Mouse (Mus musculus) olfactory bulb, adult 2 months (tissue): Measurements from ENCODE around the gene Slc25a22. TPM values are rescaled to one million over a fixed set of nuclear protein-coding genes. Genes with fewer than 3 reads are reported as not detected.
"Not testable (repeated sequence)": the region's sequence is repeated elsewhere in the genome, so short reads cannot be mapped to it uniquely, and the experiment has no call there.

Source experiments
- H3K27ac ChIP-seq: fragments of 200-500 bp; 2 replicates; pipeline ENCODE4 v1.5.1; 2012; ENCODE audit warnings: low read depth, low read length; ENCODE audit not compliant: insufficient read depth
- H3K4me1 ChIP-seq: fragments of 200-500 bp; 2 replicates; pipeline ENCODE4 v1.6.1; 2012; ENCODE audit warnings: low read length; ENCODE audit not compliant: control insufficient read depth, insufficient read depth
- H3K4me3 ChIP-seq: fragments of 200-500 bp; 2 replicates; pipeline ENCODE4 v1.5.1; 2012; ENCODE audit warnings: mild to moderate bottlenecking, low read depth, low read length, moderate library complexity; ENCODE audit not compliant: insufficient read depth
- CTCF ChIP-seq: fragments of 200-500 bp; IDR thresholded peaks from 2 replicates; pipeline ENCODE4 v1.5.1; 2012; ENCODE audit warnings: low read depth, mild to moderate bottlenecking, low read length, moderate library complexity; ENCODE audit not compliant: insufficient read depth
- POLR2A ChIP-seq: fragments of 200-500 bp; IDR thresholded peaks from 2 replicates; pipeline ENCODE4 v1.6.1; 2012; ENCODE audit warnings: mild to moderate bottlenecking, low read depth, low read length, moderate library complexity; ENCODE audit not compliant: insufficient read depth
- WGBS: fragments of 180-500 bp; shearing (Covaris S2); methylation state at CpG from one replicate; pipeline ENCODE4 v1.1.7; 2018; 5-methylcytosine and 5-hydroxymethylcytosine counted together
- polyA plus RNA-seq: library from polyadenylated mRNA; stranded (reverse); fragments of >200 nt; gene quantifications from 2 replicates; pipeline ENCODE4 v1.2.4, GENCODE M21; 2012; ENCODE audit warnings: low replicate concordance; ENCODE audit not compliant: missing spikeins, insufficient read depth, insufficient read length

Gene Slc25a22
- polyA plus RNA-seq, 1 experiment, result not detected

DNA sequence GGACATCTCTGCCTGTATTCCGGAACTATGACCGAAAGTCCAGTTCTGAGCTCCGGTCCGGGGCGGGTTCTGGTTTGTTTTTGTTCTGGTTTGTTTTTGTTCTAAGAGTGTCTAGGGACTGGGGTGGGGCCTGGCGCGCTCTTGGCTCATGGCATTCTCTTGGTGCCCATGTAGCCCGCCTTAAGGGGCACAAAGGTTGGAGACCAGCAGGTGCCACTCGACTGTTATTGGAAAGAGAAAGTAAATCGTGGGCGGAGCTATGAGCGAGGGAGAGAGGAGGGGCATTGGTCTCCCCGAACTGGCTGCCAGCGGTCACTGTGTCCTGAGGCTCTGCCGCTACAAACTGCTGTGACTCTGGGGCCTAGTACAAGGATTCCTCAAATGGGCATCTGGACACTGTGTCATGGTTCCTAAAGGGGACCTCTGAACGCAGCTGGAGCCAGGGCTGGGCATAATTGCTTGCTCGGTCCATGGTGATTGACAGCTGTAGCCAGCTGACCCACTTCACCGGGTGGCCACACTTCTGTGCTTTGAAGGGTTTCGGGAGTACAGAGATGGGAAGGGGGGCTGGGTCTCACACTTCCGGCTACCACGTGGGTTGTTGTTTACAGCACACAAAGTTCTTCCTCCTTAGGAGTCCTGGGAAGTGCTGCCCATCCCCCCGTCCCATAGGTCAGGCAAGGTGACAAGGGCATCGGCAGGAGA is 18.1 kb upstream of the Slc25a22 start:
- Histone ChIP-seq H3K27ac (peak overlapping the region; percentile 24; the same call in 1 of the 2 replicates), H3K4me1 (peaks cover 19% of the 10 kb centered on the region), H3K4me3 (peak overlapping the region; percentile 78)
- TF ChIP-seq CTCF (no peak), POLR2A (no peak)
- 2% methylated on average over 23 of the region's 23 CpGs for WGBS

DNA sequence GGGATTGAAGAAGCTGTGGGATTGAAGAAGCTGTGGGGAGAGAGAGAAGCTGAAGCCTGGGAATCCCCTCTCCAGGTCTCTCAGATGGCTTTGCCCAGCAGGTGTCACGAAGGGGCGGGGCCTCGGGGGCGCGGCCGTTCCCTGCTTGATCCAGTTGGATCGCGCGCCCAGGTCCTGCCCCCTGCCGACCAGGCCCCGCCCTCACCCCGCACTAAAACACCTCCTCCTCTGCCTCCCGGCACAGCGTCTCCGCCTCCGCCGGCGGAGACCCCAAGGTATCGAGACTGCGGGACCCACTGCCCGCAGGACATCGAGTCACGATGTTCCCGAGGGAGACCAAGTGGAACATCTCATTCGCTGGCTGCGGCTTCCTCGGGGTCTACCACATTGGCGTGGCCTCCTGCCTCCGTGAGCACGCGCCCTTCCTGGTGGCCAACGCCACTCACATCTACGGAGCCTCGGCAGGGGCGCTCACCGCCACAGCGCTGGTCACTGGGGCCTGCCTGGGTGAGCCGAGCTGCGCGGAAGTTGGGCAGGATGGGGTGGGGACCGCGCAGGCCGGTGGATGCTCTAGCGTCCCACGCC is 17.4 kb upstream of the Slc25a22 start, which contains the start of gene Pnpla2:
Pnpla2 (plus strand) TSS at position 232 of the 585 bp plus-strand sequence.
- H3K4me3 ChIP-seq, result peak within 1 kb of the TSS; percentile 78
- H3K4me1 ChIP-seq, result peaks cover 19% of the 10 kb centered on the region
- peak within 1 kb of the TSS; percentile 24; the same call in 1 of the 2 replicates for H3K27ac ChIP-seq
- TF ChIP-seq POLR2A, result peak; percentile 73
- TF ChIP-seq CTCF, result no peak
- 1% methylated on average over 45 of the region's 45 CpGs for WGBS

DNA sequence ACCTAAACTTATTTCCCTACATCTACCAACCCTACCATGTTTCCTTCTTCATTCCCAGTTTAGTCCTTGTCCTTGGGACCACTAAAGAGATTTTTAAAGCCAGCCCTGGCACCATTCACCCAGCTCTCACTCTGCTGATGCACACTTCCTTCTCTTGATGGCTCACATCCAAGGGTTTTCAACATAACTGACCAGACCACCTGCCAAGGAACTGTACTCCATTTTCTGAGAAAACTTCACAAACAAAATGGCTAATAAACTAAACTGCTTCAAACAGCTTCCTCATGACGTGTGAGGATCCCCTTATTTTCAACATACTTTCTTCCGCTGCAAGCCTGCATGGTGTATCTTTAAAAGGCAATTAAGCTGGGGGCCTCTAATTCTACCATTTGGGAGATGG is 15.9 kb upstream of the Slc25a22 start:
- H3K27ac ChIP-seq, result no peak overlapping the region
- TF ChIP-seq POLR2A (no peak), CTCF (no peak)
- H3K4me3 ChIP-seq, result no peak overlapping the region
- H3K4me1 ChIP-seq, result peaks cover 21% of the 10 kb centered on the region
- 72% methylated on average over 2 of the region's 2 CpGs for whole genome bisulfite sequencing

DNA sequence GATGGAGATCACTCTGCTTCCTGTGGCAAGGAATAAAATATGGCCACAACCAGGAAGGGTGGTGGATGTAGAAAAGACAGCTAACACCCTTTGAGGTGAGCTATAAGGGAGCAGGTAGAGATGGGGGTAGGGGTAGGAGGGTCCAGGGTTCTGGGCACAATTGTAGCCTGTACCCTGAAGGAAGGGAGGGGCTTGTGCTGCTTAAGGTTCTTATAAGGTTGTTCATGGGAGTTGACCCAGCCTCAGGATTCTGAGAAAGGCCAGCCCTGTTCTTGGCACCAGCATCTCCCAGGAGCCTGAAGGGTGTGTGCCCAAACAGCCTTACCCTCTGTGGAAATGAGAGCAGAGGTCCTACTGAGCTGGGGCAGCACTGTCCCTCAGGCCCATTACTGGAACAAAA is 14.2 kb upstream of the Slc25a22 start:
- Histone ChIP-seq H3K4me3 (no peak overlapping the region), H3K27ac (no peak overlapping the region), H3K4me1 (peaks cover 23% of the 10 kb centered on the region)
- TF ChIP-seq POLR2A, result no peak
- no peak for TF ChIP-seq CTCF

DNA sequence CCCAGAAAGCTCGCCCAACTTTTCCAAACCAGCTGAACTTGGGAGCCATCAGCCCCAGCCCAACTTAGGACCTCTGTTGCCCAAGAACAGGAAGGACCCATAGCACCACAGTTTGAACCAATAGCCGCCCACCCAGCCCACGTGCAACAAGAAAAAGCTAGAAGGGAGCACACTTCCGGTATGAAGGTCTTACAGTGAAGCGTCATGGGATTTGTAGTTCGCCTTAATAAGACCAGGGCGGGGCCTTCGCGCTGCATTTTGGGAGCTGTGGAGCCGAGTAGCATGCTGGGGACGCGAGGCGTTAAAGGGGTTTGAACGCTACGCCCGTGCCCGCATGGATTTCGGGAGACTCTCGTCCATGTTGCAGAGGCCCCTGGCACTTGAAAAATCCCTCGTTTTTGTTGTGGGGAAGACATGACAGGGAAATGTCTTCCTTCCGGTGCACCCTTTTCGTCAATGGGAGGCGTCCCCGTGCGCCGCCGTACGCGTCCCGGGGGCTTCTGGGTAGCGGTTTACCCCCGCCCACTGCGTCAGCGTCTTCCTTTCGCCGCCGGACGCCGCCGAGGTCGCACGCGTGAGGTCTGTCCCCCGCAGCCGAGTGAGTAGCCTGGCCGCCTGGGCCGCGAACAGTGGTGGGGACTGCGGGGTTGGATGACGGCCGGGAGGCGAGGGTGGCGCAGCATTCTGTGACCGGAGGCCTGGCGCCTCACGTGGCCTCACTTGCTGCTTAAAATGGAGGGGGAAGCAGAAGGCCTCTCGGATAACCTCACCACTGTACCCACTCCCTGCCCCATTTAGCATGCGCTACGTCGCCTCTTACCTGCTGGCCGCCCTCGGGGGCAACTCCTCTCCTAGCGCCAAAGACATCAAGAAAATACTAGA is 9.7 kb upstream of the Slc25a22 start, which contains the start of gene Rplp2:
Rplp2 (plus strand) TSS at position 261 of the 882 bp plus-strand sequence.
- TF ChIP-seq POLR2A, result peak; percentile 88
- no peak for TF ChIP-seq CTCF
- H3K4me3 ChIP-seq, result peak within 1 kb of the TSS; percentile 81
- WGBS, result under 1% methylated on average over 63 of the region's 63 CpGs
- peaks cover 8% of the 10 kb centered on the region for H3K4me1 ChIP-seq
- H3K27ac ChIP-seq, result peak within 1 kb of the TSS; percentile 100

DNA sequence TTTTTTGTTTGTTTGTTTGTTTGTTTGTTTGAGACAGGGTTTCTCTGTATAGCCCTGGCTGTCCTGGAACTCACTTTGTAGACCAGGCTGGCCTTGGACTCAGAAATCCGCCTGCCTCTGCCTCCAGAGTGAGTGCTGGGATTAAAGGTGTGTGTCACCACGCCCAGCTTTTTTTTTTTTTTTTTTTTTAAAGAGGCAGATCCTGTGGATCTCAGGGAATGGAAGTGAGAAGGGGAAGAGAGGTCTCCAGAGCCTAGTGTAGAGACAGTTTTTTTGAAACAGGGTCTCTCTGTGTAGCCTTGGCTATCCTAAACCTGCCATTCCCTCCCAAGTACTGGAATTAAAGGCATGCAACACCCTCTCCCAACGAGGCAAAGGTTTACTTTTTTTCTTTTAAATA is 8.7 kb upstream of the Slc25a22 start:
- H3K27ac ChIP-seq, H3K4me3 ChIP-seq, H3K4me1 ChIP-seq: not testable (repeated sequence)
- 86% methylated on average over 3 of the region's 3 CpGs for WGBS

DNA sequence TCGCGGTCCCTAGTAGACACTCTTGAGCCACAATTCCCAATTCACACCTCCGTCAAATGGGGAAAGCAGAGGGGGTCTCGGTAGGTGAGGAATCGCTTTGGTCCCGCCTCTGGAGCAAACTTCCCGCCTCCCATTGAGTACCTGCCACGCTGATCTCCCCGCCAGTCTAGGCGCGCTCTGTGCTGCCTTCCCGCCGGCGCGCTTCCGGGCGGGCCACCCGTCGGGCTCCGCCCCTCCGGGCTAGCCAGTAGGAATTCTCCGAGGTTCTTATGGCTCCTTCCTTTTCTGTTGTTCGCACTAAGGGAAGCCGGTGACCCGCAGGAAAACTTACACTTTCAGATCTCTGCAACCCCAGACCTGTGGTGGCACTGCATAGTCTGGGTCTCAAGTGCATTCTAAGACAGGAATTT is 6.1 kb upstream of the Slc25a22 start, which contains the start of gene Pidd1:
Pidd1 (minus strand) TSS at position 198 of the 410 bp plus-strand sequence.
- H3K4me1 ChIP-seq, result peaks cover 11% of the 10 kb centered on the region
- no peak within 1 kb of the TSS for H3K27ac ChIP-seq
- peak within 1 kb of the TSS; percentile 12; the same call in 1 of the 2 replicates for H3K4me3 ChIP-seq
- WGBS, result 1% methylated on average over 25 of the region's 25 CpGs
- no peak for TF ChIP-seq CTCF
- TF ChIP-seq POLR2A, result no peak

DNA sequence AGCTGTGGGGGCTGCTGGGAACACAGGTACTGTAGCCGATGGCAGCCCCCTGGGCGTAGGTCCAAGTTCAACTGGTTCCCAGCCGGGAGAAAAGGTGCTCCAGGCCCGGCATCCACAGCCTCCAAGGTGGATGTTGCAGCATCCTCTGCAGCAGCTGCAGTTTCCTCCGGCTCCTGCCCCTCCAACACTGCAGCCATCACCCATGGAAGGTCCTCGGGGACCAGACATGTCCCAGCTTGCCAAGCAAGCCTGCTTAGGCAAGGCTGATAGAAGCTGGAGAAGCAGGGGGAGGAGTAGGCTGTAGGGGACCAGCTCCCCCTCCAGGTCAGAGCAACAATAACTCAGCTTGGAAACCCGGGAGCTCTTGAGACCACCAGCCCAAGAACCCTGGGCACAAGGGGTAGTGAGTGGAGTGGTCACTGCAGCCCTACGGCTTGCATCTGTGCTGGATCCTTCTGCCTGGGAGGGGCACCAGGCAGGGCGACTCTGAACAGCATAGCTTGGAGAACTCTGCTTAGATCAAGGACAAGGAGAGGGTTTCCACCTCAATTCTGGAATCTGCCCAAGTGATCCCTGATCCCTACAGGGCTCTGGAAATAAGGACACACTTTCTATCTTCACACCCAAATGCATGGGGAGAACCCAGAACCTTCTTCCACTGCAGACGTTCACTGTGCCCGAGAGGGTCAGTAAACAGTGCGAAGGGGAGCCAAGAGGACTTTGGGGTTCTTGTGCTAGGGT is 5.6 kb upstream of the Slc25a22 start:
- H3K27ac ChIP-seq, result no peak overlapping the region
- H3K4me3 ChIP-seq, result 0 out of 2 replicates have a peak overlapping the region, but pooled peaks have one; percentile 12
- WGBS, result 19% methylated on average over 12 of the region's 12 CpGs
- no peak for TF ChIP-seq POLR2A
- TF ChIP-seq CTCF, result no peak
- H3K4me1 ChIP-seq, result peaks cover 7% of the 10 kb centered on the region; the same call in 1 of the 2 replicates
